Mouse (Mus musculus) liver, embryonic 13.5 days (tissue): ENCODE measurements at regions not wholly inside any gene's neighbourhood (a gene's known extent, or its start where the extent isn't known, plus 50 kb on each side); places are given as distances from the start of the nearest gene placed in this dataset.

Source experiments
- ATAC-seq: fragments of 200-750 bp; cut with Nextera tagmentation; 2 replicates; pipeline ENCODE4 v1.8.0; 2017; ENCODE audit warnings: low read depth, mild to moderate bottlenecking, moderate number of reproducible peaks, moderate library complexity
- DNase-seq: peaks from one replicate; pipeline ENCODE4 v3.0.0; 2022
- H3K27ac ChIP-seq: fragments of 300-500 bp; sonication (generic); 2 replicates; pipeline ENCODE4 v1.5.1; 2015; ENCODE audit warnings: moderate library complexity, mild to moderate bottlenecking, inconsistent platforms
- H3K27me3 ChIP-seq: fragments of 300-500 bp; sonication (generic); 2 replicates; pipeline ENCODE4 v1.6.1; 2015; ENCODE audit warnings: mild to moderate bottlenecking, inconsistent platforms
- H3K36me3 ChIP-seq: fragments of 300-500 bp; sonication (generic); 2 replicates; pipeline ENCODE4 v1.6.1; 2015; ENCODE audit warnings: mild to moderate bottlenecking, inconsistent platforms
- H3K4me1 ChIP-seq: fragments of 300-500 bp; sonication (generic); replicated peaks from 2 replicates; pipeline ENCODE4 v1.6.1; 2015; ENCODE audit warnings: inconsistent platforms
- H3K4me2 ChIP-seq: fragments of 300-500 bp; sonication (generic); 2 replicates; pipeline ENCODE4 v1.6.1; 2015; ENCODE audit warnings: inconsistent platforms, mild to moderate bottlenecking, moderate library complexity
- H3K4me3 ChIP-seq: fragments of 300-500 bp; sonication (generic); replicated peaks from 2 replicates; pipeline ENCODE4 v1.5.1; 2015; ENCODE audit warnings: mild to moderate bottlenecking, inconsistent platforms
- H3K9ac ChIP-seq: fragments of 300-500 bp; sonication (generic); 2 replicates; pipeline ENCODE4 v1.6.1; 2015; ENCODE audit warnings: mild to moderate bottlenecking, inconsistent platforms
- H3K9me3 ChIP-seq: fragments of 300-500 bp; sonication (generic); replicated peaks from 2 replicates; pipeline ENCODE4 v1.6.1; 2016; ENCODE audit warnings: inconsistent platforms
- WGBS: fragments of 180-500 bp; shearing (Covaris S2); methylation state at CpG from one replicate; pipeline ENCODE4 v1.1.7; 2015; ENCODE audit not compliant: insufficient replicate concordance; 5-methylcytosine and 5-hydroxymethylcytosine counted together

DNA sequence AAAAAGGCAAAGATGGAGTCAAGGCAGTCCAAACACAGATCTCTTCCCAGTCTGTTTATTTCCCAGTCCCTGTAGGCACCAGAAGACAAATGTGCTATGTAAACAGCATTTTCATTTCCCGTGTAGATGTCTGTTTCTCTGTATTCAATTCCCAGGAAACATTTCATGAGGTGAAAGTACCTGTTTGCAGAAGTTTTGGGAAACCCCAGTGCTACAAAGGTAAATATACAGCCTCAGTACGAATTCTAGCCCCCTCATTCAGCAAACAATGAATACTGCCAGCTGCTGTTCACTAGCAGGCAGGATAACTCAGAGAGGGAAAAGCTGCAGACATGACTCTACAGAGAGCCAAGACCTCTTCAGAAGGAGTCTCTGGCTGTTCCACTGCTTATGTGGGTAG lies 176.4 kb upstream of the Fam19a1 start:
- 38% methylated on average over 2 of the region's 2 CpGs for WGBS
- no peaks in the 10 kb centered on the region for H3K4me1 ChIP-seq
- H3K4me3 ChIP-seq = no peak overlapping the region
- ATAC-seq (peak; percentile 53), DNase-seq (no peak)
- no peak overlapping the region; the same call in 1 of the 2 replicates for H3K27ac ChIP-seq
- no peaks in the 10 kb centered on the region for H3K27me3 ChIP-seq
- no peaks in the 10 kb centered on the region for H3K36me3 ChIP-seq
- H3K4me2 ChIP-seq = no peak overlapping the region
- no peak overlapping the region for H3K9ac ChIP-seq
- no peaks in the 10 kb centered on the region for H3K9me3 ChIP-seq

DNA sequence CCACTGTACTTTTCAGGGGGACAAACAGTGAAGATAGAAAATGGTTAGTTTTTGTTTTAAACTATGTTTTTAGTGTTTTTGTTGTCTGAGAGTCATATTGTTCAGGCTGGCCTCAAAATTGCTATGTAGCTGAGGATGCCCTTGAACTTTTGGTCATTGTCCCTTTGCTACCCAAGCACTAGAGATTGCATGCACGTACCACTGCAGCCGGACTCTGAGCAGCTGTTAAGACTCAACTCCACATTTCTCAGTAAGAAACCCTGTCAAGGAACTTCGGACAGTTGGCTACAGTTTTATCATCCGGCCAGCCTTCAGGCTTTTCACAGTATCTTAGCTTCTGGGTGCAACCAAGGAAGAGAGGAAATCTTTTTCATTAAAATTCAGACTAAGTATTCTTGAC lies 173.9 kb upstream of the Fam19a1 start:
- no peak for ATAC-seq

DNA sequence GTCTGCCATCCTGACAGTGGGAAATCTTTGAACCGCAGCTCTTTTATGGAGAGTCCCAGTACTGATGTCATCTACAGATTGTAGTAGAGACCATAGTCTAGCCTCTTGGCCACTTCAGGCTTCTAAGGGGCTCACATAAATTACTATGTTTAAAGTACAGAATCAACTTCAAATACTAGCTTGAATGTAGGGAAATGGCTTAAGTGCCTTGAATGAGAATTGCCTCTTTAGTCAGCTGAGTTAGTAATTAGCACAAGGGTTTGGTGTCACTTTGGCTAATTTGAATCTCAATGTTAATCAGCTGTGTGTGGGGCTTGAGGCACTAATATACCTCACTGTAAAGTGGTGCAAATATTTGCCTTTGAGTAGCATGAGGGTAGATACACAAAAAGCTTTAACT lies 152.2 kb upstream of the Fam19a1 start:
- H3K9ac ChIP-seq = no peak overlapping the region
- no peak overlapping the region for H3K27ac ChIP-seq
- no peak overlapping the region for H3K4me2 ChIP-seq
- 0 out of 2 replicates have a peak, but pooled peaks cover 3% of the 10 kb centered on the region for H3K9me3 ChIP-seq
- DNase-seq (no peak), ATAC-seq (no peak)
- no peaks in the 10 kb centered on the region for H3K36me3 ChIP-seq
- H3K27me3 ChIP-seq = no peaks in the 10 kb centered on the region
- no peak overlapping the region for H3K4me3 ChIP-seq
- H3K4me1 ChIP-seq = no peaks in the 10 kb centered on the region
- 56% methylated on average over 1 of the region's 1 CpGs for WGBS

More for the DNA sequence above, 173.9 kb upstream of the Fam19a1 start:
- no peaks in the 10 kb centered on the region for H3K4me1 ChIP-seq
- no peaks in the 10 kb centered on the region for H3K27me3 ChIP-seq
- H3K36me3 ChIP-seq = no peaks in the 10 kb centered on the region
- no peak for DNase-seq
- no peaks in the 10 kb centered on the region for H3K9me3 ChIP-seq
- H3K4me2 ChIP-seq = no peak overlapping the region
- H3K27ac ChIP-seq = no peak overlapping the region
- no peak overlapping the region for H3K9ac ChIP-seq
- 69% methylated on average over 4 of the region's 4 CpGs for WGBS
- H3K4me3 ChIP-seq = no peak overlapping the region

DNA sequence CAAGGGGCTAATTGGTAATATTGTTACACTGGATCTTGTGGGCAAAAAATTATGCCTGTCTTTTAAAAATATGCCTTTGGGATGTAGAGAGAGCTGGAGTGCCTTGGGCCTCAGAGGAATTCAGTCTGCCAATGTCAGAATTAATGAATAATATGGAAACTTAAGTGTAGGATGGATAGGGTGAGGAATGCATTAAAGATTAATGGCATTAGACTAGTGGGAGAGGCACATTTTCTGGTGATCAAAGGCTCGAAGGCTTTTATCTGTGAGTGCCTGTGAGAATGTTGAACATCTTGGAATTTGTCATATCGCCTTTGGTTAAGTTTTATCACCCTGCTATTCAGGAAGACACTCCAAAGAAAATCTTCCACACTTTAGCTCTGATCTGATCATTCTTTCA lies 146.7 kb upstream of the Fam19a1 start:
- no peak for DNase-seq
- ATAC-seq = no peak
- Histone ChIP-seq H3K36me3 (no peaks in the 10 kb centered on the region), H3K4me2 (no peak overlapping the region), H3K9ac (no peak overlapping the region), H3K4me1 (no peaks in the 10 kb centered on the region), H3K4me3 (no peak overlapping the region), H3K27ac (no peak overlapping the region), H3K27me3 (no peaks in the 10 kb centered on the region), H3K9me3 (no peaks in the 10 kb centered on the region)
- WGBS = 21% methylated on average over 2 of the region's 2 CpGs

DNA sequence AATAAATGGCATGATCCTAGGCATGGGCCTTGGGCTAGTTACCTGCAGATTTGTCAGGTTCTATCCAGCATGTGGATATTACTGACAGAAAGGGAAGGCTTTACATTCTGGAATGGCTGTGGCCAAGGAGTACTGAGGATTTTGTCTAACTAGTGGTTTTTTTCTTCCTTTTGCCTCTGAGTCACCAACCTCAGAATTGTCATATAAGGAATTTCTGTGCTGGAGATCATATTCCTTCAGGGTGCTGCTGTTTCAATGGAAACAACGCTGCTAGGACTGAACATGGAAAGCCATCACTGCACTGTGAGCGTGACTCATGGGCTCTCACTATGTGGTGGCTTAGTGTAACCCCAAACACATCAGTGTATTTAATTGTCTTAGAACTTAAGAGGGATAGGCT lies 137.0 kb upstream of the Fam19a1 start:
- 70% methylated on average over 2 of the region's 2 CpGs for WGBS
- ATAC-seq = no peak

DNA sequence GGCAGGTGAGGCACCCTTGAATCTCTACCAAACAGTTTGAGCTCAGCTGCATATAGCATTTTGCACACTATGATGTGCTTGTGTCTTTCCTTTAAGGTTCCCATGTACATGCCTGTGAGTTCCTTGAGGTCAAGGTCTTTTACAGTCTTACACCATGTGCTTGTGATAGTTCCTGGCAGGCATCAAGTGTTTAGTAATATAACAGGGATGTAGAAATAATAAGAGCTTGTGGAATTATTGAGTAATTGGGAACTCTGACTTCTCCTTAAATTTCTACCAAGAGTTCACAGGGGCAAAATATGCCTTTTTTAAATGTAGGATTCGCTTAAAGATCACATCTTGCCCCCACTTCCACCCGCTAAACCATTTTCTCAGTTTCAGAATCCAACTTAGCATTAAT lies 115.9 kb upstream of the Fam19a1 start:
- Histone ChIP-seq H3K27ac (no peak overlapping the region), H3K4me1 (no peaks in the 10 kb centered on the region), H3K9me3 (no peaks in the 10 kb centered on the region), H3K27me3 (no peaks in the 10 kb centered on the region), H3K36me3 (no peaks in the 10 kb centered on the region), H3K4me2 (no peak overlapping the region), H3K4me3 (no peak overlapping the region), H3K9ac (no peak overlapping the region)
- whole genome bisulfite sequencing = 55% methylated on average over 2 of the region's 2 CpGs
- no peak for ATAC-seq
- DNase-seq = no peak

More for the DNA sequence above, 137.0 kb upstream of the Fam19a1 start:
- Histone ChIP-seq H3K36me3 (no peaks in the 10 kb centered on the region), H3K27me3 (no peaks in the 10 kb centered on the region), H3K4me2 (no peak overlapping the region), H3K9ac (no peak overlapping the region), H3K4me1 (no peaks in the 10 kb centered on the region), H3K9me3 (no peaks in the 10 kb centered on the region), H3K27ac (no peak overlapping the region), H3K4me3 (no peak overlapping the region)
- no peak for DNase-seq

DNA sequence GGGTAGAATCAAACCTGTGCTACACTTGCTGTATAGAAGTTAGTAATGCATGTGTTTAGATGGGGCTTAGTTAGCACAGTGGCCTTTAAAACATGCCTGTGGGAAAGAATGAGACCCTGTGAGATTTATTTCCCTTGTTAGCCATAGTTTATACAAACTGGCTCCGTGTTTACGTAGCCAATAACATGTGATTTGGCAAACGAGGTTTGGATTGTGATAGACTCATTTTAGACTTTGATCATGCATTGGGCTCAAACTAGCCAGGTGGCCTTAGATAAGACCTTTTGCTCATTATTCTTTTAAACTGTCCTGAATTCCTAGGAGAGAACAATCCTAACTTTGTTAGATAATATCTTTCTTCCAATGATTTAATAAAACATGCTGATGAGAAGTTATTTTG lies 115.2 kb upstream of the Fam19a1 start:
- H3K9ac ChIP-seq = no peak overlapping the region
- DNase-seq = no peak
- H3K4me1 ChIP-seq = no peaks in the 10 kb centered on the region
- H3K36me3 ChIP-seq = no peaks in the 10 kb centered on the region
- no peaks in the 10 kb centered on the region for H3K9me3 ChIP-seq
- H3K4me3 ChIP-seq = no peak overlapping the region
- no peaks in the 10 kb centered on the region for H3K27me3 ChIP-seq
- no peak overlapping the region for H3K4me2 ChIP-seq
- H3K27ac ChIP-seq = no peak overlapping the region
- WGBS = 53% methylated on average over 3 of the region's 3 CpGs
- ATAC-seq = no peak

DNA sequence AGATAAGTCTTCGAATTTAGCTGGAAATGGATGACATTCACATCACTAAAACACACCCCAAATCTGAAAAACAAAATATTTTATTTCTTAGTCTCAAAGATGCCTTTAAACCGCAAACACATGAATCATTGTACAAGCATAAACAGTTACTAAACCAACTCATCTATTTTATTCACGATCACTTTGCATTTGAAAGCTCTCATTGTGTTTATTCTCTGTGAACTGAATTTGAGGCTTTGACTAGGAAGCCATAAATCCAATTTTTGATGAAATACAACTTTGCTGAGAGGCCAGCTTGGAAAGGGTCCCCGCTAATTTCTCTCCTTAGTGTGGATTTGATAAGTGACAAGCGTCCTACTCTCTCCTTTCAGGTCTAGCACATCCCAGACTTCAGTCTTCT lies 113.5 kb upstream of the Fam19a1 start:
- H3K36me3 ChIP-seq = no peaks in the 10 kb centered on the region
- H3K4me3 ChIP-seq = no peak overlapping the region
- no peaks in the 10 kb centered on the region for H3K27me3 ChIP-seq
- no peak overlapping the region for H3K27ac ChIP-seq
- WGBS = 70% methylated on average over 5 of the region's 5 CpGs
- H3K4me1 ChIP-seq = no peaks in the 10 kb centered on the region
- H3K9ac ChIP-seq = no peak overlapping the region
- no peak for ATAC-seq
- H3K9me3 ChIP-seq = no peaks in the 10 kb centered on the region
- H3K4me2 ChIP-seq = no peak overlapping the region
- DNase-seq = no peak

DNA sequence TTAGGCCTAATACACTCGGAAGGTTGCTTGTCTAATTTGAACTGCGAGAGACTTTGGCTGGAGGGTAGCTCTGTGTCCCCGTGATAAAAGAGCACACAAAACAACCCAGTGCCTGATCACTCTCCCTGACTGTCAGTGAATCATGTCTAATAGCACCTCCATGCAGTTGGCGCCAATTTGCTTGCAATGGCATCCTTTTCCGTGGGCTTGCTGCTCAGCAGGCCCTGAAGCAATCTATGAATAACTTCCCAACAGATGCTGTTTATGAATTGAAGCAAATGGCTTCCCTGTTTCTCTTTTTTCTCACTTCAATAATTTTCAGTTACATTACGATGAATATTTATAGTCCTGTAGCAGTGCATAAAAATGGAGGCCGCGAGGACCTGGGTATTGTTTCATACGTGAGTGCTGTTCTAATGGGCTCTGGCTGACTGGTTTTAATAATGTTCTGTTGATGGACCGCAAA lies 112.9 kb upstream of the Fam19a1 start:
- Histone ChIP-seq H3K4me1 (no peaks in the 10 kb centered on the region), H3K27me3 (no peaks in the 10 kb centered on the region), H3K36me3 (no peaks in the 10 kb centered on the region), H3K4me2 (no peak overlapping the region), H3K4me3 (no peak overlapping the region), H3K27ac (no peak overlapping the region), H3K9ac (no peak overlapping the region), H3K9me3 (no peaks in the 10 kb centered on the region)
- ATAC-seq (no peak), DNase-seq (no peak)
- WGBS = 71% methylated on average over 10 of the region's 10 CpGs

DNA sequence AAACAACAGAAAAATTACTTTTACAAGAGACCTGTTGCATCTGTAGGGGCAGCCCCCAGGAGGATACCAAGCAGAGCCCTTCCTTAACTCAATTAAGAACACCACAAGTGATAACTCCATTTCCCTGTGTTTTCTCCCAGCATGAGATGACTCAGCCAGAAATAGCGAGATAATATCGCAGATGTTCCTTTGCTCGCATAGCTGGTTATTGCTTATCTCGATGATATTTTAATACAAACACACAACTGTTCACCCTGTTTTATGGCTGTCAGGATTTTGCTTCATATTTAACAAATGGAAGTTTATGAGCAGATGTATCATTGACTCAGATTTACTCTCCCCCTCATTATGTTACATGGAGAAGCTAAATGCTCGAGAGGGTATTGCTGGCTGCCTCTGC lies 101.7 kb upstream of the Fam19a1 start:
- no peak for DNase-seq
- ATAC-seq = no peak
- Histone ChIP-seq H3K4me2 (no peak overlapping the region), H3K36me3 (no peaks in the 10 kb centered on the region), H3K27ac (no peak overlapping the region), H3K4me1 (no peaks in the 10 kb centered on the region), H3K27me3 (no peaks in the 10 kb centered on the region), H3K4me3 (no peak overlapping the region), H3K9ac (no peak overlapping the region), H3K9me3 (no peaks in the 10 kb centered on the region)
- WGBS = 71% methylated on average over 5 of the region's 5 CpGs

DNA sequence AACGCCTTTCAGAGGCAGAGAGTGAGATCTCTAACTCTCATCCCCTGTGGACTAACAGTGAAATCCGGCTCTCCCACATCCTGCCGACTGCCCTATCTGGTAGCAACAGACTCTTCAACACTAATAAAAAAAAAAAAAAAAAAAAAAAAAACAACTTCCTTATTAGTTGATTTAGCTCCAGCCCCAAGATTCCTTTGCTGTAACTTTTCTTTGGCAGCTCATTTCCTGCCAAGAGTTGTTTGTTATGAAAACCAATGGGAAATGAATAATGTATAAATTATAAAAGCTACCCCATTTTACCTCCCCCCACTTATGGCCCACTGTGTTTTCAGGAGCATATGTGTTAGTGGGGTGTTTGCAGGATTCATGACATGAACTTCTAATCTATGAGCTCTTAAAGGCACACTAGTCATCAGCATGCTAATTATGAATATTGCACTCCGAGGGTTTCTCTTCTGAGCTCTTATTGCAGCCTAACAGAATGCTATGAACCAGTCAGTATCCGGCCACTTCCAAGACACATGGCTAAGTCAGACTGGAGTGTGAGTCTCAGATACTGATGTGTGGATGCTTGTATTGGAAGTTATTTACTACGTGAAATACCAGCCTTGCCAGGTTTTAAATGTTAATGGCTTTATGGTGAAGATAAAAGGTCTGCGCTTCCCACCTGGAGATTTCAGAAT lies 84.8 kb upstream of the Fam19a1 start:
- H3K9me3 ChIP-seq = no peaks in the 10 kb centered on the region
- no peak overlapping the region for H3K27ac ChIP-seq
- H3K4me2 ChIP-seq = no peak overlapping the region
- ATAC-seq (no peak), DNase-seq (no peak)
- WGBS = 37% methylated on average over 7 of the region's 7 CpGs
- H3K4me3 ChIP-seq = no peak overlapping the region
- no peaks in the 10 kb centered on the region for H3K27me3 ChIP-seq
- H3K9ac ChIP-seq = no peak overlapping the region
- H3K36me3 ChIP-seq = no peaks in the 10 kb centered on the region
- no peaks in the 10 kb centered on the region for H3K4me1 ChIP-seq

DNA sequence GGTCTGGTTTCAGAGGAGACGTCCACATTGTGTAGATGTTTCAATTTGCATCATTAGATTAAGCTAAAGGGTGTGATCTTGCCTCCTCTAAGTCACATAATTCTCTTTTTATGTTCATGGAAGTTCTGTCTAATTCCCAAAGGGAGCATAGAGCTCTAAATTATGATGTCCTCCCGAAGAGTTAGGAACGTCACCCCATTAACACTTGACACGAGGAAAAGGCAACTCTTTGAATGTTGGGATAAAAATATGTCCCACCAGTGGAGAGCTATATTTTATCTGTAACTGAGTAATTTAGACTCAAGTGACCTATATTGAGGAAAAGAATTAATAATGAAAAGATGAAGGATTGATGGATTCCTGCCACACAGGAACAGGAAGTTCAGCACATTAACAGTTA lies 69.2 kb upstream of the Fam19a1 start:
- Histone ChIP-seq H3K4me2 (no peak overlapping the region), H3K9me3 (no peaks in the 10 kb centered on the region), H3K36me3 (no peaks in the 10 kb centered on the region), H3K4me1 (no peaks in the 10 kb centered on the region), H3K9ac (no peak overlapping the region), H3K27ac (no peak overlapping the region), H3K27me3 (no peaks in the 10 kb centered on the region), H3K4me3 (no peak overlapping the region)
- WGBS = 55% methylated on average over 4 of the region's 4 CpGs
- ATAC-seq = no peak
- no peak for DNase-seq
